Mouse (Mus musculus): ENCODE data around the gene Coro2b.

DNA sequence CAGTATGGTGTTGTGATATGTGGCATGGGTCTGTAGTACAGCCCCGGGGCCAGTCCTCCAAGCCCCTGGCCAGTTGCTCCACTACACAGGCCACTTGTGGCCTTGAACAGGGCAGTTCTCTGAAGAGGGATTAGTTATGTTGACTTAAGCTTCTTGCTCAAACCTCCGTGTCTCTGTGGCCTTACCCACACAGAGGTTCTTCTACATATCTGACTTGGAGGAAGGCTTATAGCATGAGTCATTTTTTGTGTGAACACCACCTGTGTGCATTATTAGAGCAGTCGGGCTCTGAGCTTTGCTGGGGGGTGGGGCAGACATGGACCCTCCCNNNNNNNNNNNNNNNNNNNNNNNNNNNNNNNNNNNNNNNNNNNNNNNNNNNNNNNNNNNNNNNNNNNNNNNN, 162.6 kb downstream of the Coro2b start:
- TF ChIP-seq FLI1 (IDR thresholded peaks at IDR 0.05; ENCODE audit: low read length) = no peak
- TF ChIP-seq GATA1 (IDR thresholded peaks at IDR 0.05; ENCODE audit: borderline replicate concordance, low read length) = no peak

All from megakaryocyte, embryonic 14.5 days (primary cell).